Mouse (Mus musculus): ENCODE measurements around the gene Pot1b. TPM values are rescaled to one million over a fixed set of nuclear protein-coding genes. Genes with fewer than 3 reads are reported as not detected.

The Pot1b gene
- polyA plus RNA-seq, 1 experiment from 2014 or later = 12.3 TPM

Other genes starting within 250 kb of the Pot1b start
- not detected in 2 replicates for gene Vmn2r118, start 87.4 kb downstream of the Pot1b start, polyA plus RNA-seq (2016; fragmentation: Nextera tagmentation; extraction: Ambion mirVana)
- 0.16 TPM in 1 of 2 replicates, not detected in the other for gene Adgre4, start 37.4 kb upstream of the Pot1b start, polyA plus RNA-seq (2016; fragmentation: Nextera tagmentation; extraction: Ambion mirVana)
- 9.1 and 10.5 TPM in 2 replicates for gene Zfp119a, start 166.3 kb upstream of the Pot1b start, polyA plus RNA-seq (2016; fragmentation: Nextera tagmentation; extraction: Ambion mirVana)
- gene Zfp959, start 179.5 kb upstream of the Pot1b start, polyA plus RNA-seq (2016; fragmentation: Nextera tagmentation; extraction: Ambion mirVana) = 12.9 and 15.3 TPM in 2 replicates
- 6.4 and 6.6 TPM in 2 replicates for gene Zfp119b, start 236.9 kb upstream of the Pot1b start, polyA plus RNA-seq (2016; fragmentation: Nextera tagmentation; extraction: Ambion mirVana)
- gene Ebi3, start 240.0 kb upstream of the Pot1b start, polyA plus RNA-seq (2016; fragmentation: Nextera tagmentation; extraction: Ambion mirVana) = 1.4 and 1.9 TPM in 2 replicates
- 29.2 and 30.4 TPM in 2 replicates for gene Yju2, start 246.5 kb upstream of the Pot1b start, polyA plus RNA-seq (2016; fragmentation: Nextera tagmentation; extraction: Ambion mirVana)